Mouse (Mus musculus): Measurements from ENCODE around the gene St3gal3. TPM values are rescaled to one million over a fixed set of nuclear protein-coding genes. Genes with fewer than 3 reads are reported as not detected.
A peak's percentile ranks its signal among the peaks of the same experiment; 100 is the strongest.

Gene St3gal3
- polyA plus RNA-seq, 1 experiment from 2014 or later, result 10.8 TPM

GRCm38 (mm10) chr4:117918762-117919161 is 216.0 kb downstream of the St3gal3 start:
- WGBS, result 93% methylated on average over 5 of the region's 5 CpGs
- Histone ChIP-seq H3K4me2 (no peak overlapping the region), H3K36me3 (no peaks in the 10 kb centered on the region), H3K4me3 (no peak overlapping the region), H3K9ac (no peak overlapping the region), H3K4me1 (replicated peaks) (peaks cover 13% of the 10 kb centered on the region), H3K9me3 (no peaks in the 10 kb centered on the region), H3K27ac (no peak overlapping the region), H3K27me3 (peaks cover 10% of the 10 kb centered on the region; the same call in 1 of the 2 replicates)
- no peak for ATAC-seq (ENCODE audit: low FRiP score)

GRCm38 (mm10) chr4:117918261-117918660 is 216.5 kb downstream of the St3gal3 start:
- no peak overlapping the region for H3K27ac ChIP-seq
- H3K27me3 ChIP-seq, result peaks cover 5% of the 10 kb centered on the region; the same call in 1 of the 2 replicates
- no peak overlapping the region for H3K9ac ChIP-seq
- H3K4me1 ChIP-seq (replicated peaks), result peaks cover 18% of the 10 kb centered on the region
- ATAC-seq (ENCODE audit: low FRiP score), result no peak
- no peaks in the 10 kb centered on the region for H3K9me3 ChIP-seq
- 76% methylated on average over 3 of the region's 3 CpGs for WGBS
- H3K4me3 ChIP-seq, result no peak overlapping the region
- no peak overlapping the region for H3K4me2 ChIP-seq
- no peaks in the 10 kb centered on the region for H3K36me3 ChIP-seq

- Histone ChIP-seq H3K4me2 (no peak overlapping the region), H3K9ac (no peak overlapping the region), H3K9me3 (no peaks in the 10 kb centered on the region), H3K27ac (no peak overlapping the region), H3K36me3 (no peaks in the 10 kb centered on the region), H3K27me3 (peaks cover 2% of the 10 kb centered on the region; the same call in 1 of the 2 replicates), H3K4me1 (replicated peaks) (peaks cover 22% of the 10 kb centered on the region), H3K4me3 (no peak overlapping the region)
- ATAC-seq (ENCODE audit: low FRiP score), result no peak
- WGBS, result 94% methylated on average over 4 of the region's 4 CpGs
Observed at GRCm38 (mm10) chr4:117917847-117918246, 216.9 kb downstream of the St3gal3 start.

- 91% methylated on average over 4 of the region's 4 CpGs for WGBS
- Histone ChIP-seq H3K4me1 (replicated peaks) (peaks cover 27% of the 10 kb centered on the region), H3K27ac (no peak overlapping the region), H3K9me3 (no peaks in the 10 kb centered on the region), H3K4me2 (no peak overlapping the region), H3K36me3 (peaks cover under 1% of the 10 kb centered on the region; the same call in 1 of the 2 replicates), H3K27me3 (peaks cover 1% of the 10 kb centered on the region; the same call in 1 of the 2 replicates), H3K4me3 (no peak overlapping the region), H3K9ac (no peak overlapping the region)
- ATAC-seq (ENCODE audit: low FRiP score), result no peak
Observed at GRCm38 (mm10) chr4:117917402-117917801, 217.3 kb downstream of the St3gal3 start.

- Histone ChIP-seq H3K27ac (no peak overlapping the region), H3K9me3 (no peaks in the 10 kb centered on the region), H3K9ac (no peak overlapping the region), H3K36me3 (peaks cover 11% of the 10 kb centered on the region), H3K4me3 (0 out of 2 replicates have a peak overlapping the region, but pooled peaks have one; percentile 92), H3K4me1 (replicated peaks) (peaks cover 37% of the 10 kb centered on the region), H3K4me2 (peak overlapping the region; percentile 100; the same call in 1 of the 2 replicates), H3K27me3 (no peaks in the 10 kb centered on the region)
- 86% methylated on average over 5 of the region's 5 CpGs for WGBS
- ATAC-seq (ENCODE audit: low FRiP score), result no peak
Observed at GRCm38 (mm10) chr4:117916386-117916785, 218.3 kb downstream of the St3gal3 start.

- H3K36me3 ChIP-seq, result peaks cover 19% of the 10 kb centered on the region
- no peaks in the 10 kb centered on the region for H3K9me3 ChIP-seq
- peak overlapping the region; percentile 100 for H3K4me2 ChIP-seq
- H3K9ac ChIP-seq, result peak overlapping the region; percentile 97
- peak overlapping the region; percentile 92 for H3K4me3 ChIP-seq
- peaks cover 45% of the 10 kb centered on the region for H3K4me1 ChIP-seq (replicated peaks)
- no peaks in the 10 kb centered on the region for H3K27me3 ChIP-seq
- 5% methylated on average over 19 of the region's 19 CpGs for WGBS
- peak overlapping the region; percentile 88 for H3K27ac ChIP-seq
- ATAC-seq (ENCODE audit: low FRiP score), result no peak
Observed at GRCm38 (mm10) chr4:117915489-117916105, 219.1 kb downstream of the St3gal3 start.

- H3K27me3 ChIP-seq, result no peaks in the 10 kb centered on the region
- peak within 1 kb of the TSS; percentile 100 for H3K4me2 ChIP-seq
- H3K27ac ChIP-seq, result peak within 1 kb of the TSS; percentile 88
- WGBS, result under 1% methylated on average over 61 of the region's 61 CpGs
- peak within 1 kb of the TSS; percentile 97 for H3K9ac ChIP-seq
- H3K9me3 ChIP-seq, result no peaks in the 10 kb centered on the region
- peak within 1 kb of the TSS; percentile 92 for H3K4me3 ChIP-seq
- peak; percentile 95 for ATAC-seq (ENCODE audit: low FRiP score)
- H3K36me3 ChIP-seq, result peaks cover 21% of the 10 kb centered on the region
- peaks cover 52% of the 10 kb centered on the region for H3K4me1 ChIP-seq (replicated peaks)
Observed at GRCm38 (mm10) chr4:117914591-117915442, 219.9 kb downstream of the St3gal3 start, which contains the start of gene Ipo13. TSS of gene Ipo13 (minus strand) at chr4:117914999.

GRCm38 (mm10) chr4:117914031-117914430 is 220.7 kb downstream of the St3gal3 start:
- WGBS, result 15% methylated on average over 8 of the region's 8 CpGs
- peaks cover 21% of the 10 kb centered on the region for H3K36me3 ChIP-seq
- no peaks in the 10 kb centered on the region for H3K27me3 ChIP-seq
- peak overlapping the region; percentile 97 for H3K9ac ChIP-seq
- H3K4me2 ChIP-seq, result peak overlapping the region; percentile 100
- no peaks in the 10 kb centered on the region for H3K9me3 ChIP-seq
- no peak overlapping the region; the same call in 1 of the 2 replicates for H3K27ac ChIP-seq
- peak overlapping the region; percentile 92 for H3K4me3 ChIP-seq
- peak; percentile 7; the same call in 1 of the 2 replicates for ATAC-seq (ENCODE audit: low FRiP score)
- peaks cover 60% of the 10 kb centered on the region for H3K4me1 ChIP-seq (replicated peaks)

GRCm38 (mm10) chr4:117913421-117913820 is 221.3 kb downstream of the St3gal3 start:
- Histone ChIP-seq H3K9ac (peak overlapping the region; percentile 97), H3K4me3 (peak overlapping the region; percentile 92), H3K36me3 (peaks cover 21% of the 10 kb centered on the region), H3K4me1 (replicated peaks) (peaks cover 66% of the 10 kb centered on the region), H3K4me2 (peak overlapping the region; percentile 100), H3K27ac (no peak overlapping the region), H3K27me3 (no peaks in the 10 kb centered on the region), H3K9me3 (no peaks in the 10 kb centered on the region)
- 43% methylated on average over 3 of the region's 3 CpGs for WGBS
- no peak for ATAC-seq (ENCODE audit: low FRiP score)

GRCm38 (mm10) chr4:117912685-117913273 is 221.9 kb downstream of the St3gal3 start:
- Histone ChIP-seq H3K4me3 (peak overlapping the region; percentile 92), H3K4me2 (peak overlapping the region; percentile 100), H3K4me1 (replicated peaks) (peaks cover 73% of the 10 kb centered on the region), H3K27me3 (no peaks in the 10 kb centered on the region), H3K9ac (peak overlapping the region; percentile 97), H3K36me3 (peaks cover 21% of the 10 kb centered on the region), H3K9me3 (no peaks in the 10 kb centered on the region), H3K27ac (no peak overlapping the region; the same call in 1 of the 2 replicates)
- ATAC-seq (ENCODE audit: low FRiP score), result no peak
- 62% methylated on average over 7 of the region's 7 CpGs for WGBS

GRCm38 (mm10) chr4:117912131-117912561 is 222.6 kb downstream of the St3gal3 start:
- H3K36me3 ChIP-seq, result peaks cover 21% of the 10 kb centered on the region
- ATAC-seq (ENCODE audit: low FRiP score), result no peak
- H3K4me3 ChIP-seq, result no peak overlapping the region
- H3K27ac ChIP-seq, result no peak overlapping the region
- H3K4me1 ChIP-seq (replicated peaks), result peaks cover 77% of the 10 kb centered on the region
- H3K9ac ChIP-seq, result peak overlapping the region; percentile 97
- peak overlapping the region; percentile 100 for H3K4me2 ChIP-seq
- H3K9me3 ChIP-seq, result no peaks in the 10 kb centered on the region
- WGBS, result 83% methylated on average over 13 of the region's 13 CpGs
- no peaks in the 10 kb centered on the region for H3K27me3 ChIP-seq
